Mouse (Mus musculus) liver, embryonic 16.5 days (tissue): Measurements from ENCODE around the gene Acot11. TPM values are rescaled to one million over a fixed set of nuclear protein-coding genes. Genes with fewer than 3 reads are reported as not detected.

Experiments used
- ATAC-seq: fragments of 200-750 bp; cut with Nextera tagmentation; 2 replicates; pipeline ENCODE4 v1.8.0; 2017; ENCODE audit warnings: low read depth, mild to moderate bottlenecking, moderate number of reproducible peaks, moderate library complexity
- H3K27ac ChIP-seq: fragments of 300-500 bp; sonication (generic); 2 replicates; pipeline ENCODE4 v1.5.1; 2014; ENCODE audit warnings: mild to moderate bottlenecking, low read length
- H3K27me3 ChIP-seq: fragments of 300-500 bp; sonication (generic); 2 replicates; pipeline ENCODE4 v1.6.1; 2014; ENCODE audit warnings: low read depth, low read length, mixed read lengths; ENCODE audit not compliant: control insufficient read depth, insufficient read depth
- H3K36me3 ChIP-seq: fragments of 300-500 bp; sonication (generic); 2 replicates; pipeline ENCODE4 v1.6.1; 2014; ENCODE audit warnings: mild to moderate bottlenecking; ENCODE audit not compliant: control insufficient read depth, insufficient read depth
- H3K4me1 ChIP-seq: fragments of 300-500 bp; sonication (generic); 2 replicates; pipeline ENCODE4 v1.6.1; 2014; ENCODE audit warnings: low read depth, low read length, mixed read lengths; ENCODE audit not compliant: control insufficient read depth
- H3K4me2 ChIP-seq: fragments of 300-500 bp; sonication (generic); 2 replicates; pipeline ENCODE4 v1.6.1; 2014; ENCODE audit warnings: low read depth, low read length, mixed read lengths
- H3K4me3 ChIP-seq: fragments of 300-500 bp; sonication (generic); 2 replicates; pipeline ENCODE4 v1.5.1; 2014; ENCODE audit warnings: low read depth, mild to moderate bottlenecking, low read length
- H3K9ac ChIP-seq: fragments of 300-500 bp; sonication (generic); 2 replicates; pipeline ENCODE4 v1.6.1; 2014; ENCODE audit warnings: low read depth, low read length
- H3K9me3 ChIP-seq: fragments of 300-500 bp; sonication (generic); replicated peaks from 2 replicates; pipeline ENCODE4 v1.6.1; 2016; ENCODE audit warnings: low read length; ENCODE audit not compliant: control insufficient read depth
- WGBS: fragments of 180-500 bp; shearing (Covaris S2); extraction: QIAGEN DNeasy Blood & Tissue Kit; methylation state at CpG from one replicate; pipeline ENCODE4 v1.1.7; 2014; ENCODE audit not compliant: insufficient replicate concordance; 5-methylcytosine and 5-hydroxymethylcytosine counted together
- polyA plus RNA-seq: library from polyadenylated mRNA; unstranded; fragments of >200 nt; fragmentation: Nextera tagmentation; extraction: Ambion mirVana; gene quantifications from 2 replicates; pipeline ENCODE4 v1.2.1, GENCODE M21; 2015

Acot11 gene
- polyA plus RNA-seq, 1 experiment from 2014 or later: 6.1 TPM

DNA sequence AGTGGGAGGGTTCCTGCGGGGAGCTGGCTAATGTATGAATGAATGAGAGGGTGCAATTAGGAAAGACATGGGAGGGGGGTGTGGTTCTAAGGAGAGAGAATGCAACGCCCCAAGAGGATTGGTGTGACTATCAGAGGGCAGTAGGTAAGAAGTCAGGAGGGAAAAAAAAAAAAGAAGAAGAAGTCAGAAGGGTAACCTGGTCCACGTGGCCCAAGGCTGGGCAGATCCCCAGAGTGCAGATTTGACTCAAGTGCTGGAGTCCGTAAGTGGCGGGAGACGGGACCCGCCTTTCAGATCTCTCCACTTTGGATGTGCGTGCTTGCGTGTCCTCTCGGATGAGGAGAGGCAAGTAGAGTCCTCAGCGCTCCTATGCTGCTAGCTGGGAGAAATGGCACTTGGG lies 16.2 kb downstream of the Acot11 start:
- no peak overlapping the region for H3K4me2 ChIP-seq
- no peak for ATAC-seq

DNA sequence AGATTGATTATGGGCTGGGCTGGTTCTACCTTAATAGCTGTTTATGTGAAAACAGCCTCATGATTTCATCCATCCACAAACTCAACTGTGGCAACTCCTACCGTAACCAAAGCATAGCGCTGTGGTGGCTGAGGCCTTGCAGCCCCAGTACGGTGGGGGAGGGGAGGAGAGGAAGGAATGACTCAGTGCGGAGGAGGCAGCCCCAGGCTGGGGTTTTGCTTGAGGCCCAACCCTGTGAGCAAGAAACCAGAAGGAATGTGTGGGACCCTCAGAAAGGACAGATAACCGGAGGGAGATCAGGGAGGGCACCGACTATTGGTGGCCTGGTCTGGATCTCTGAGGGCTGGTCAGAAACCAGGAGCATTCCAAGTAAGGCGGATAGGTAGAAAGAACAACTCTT lies 17.0 kb downstream of the Acot11 start:
- no peak overlapping the region for H3K9ac ChIP-seq
- no peak overlapping the region for H3K4me3 ChIP-seq
- H3K27me3 ChIP-seq: no peaks in the 10 kb centered on the region
- no peaks in the 10 kb centered on the region for H3K9me3 ChIP-seq
- no peaks in the 10 kb centered on the region for H3K36me3 ChIP-seq
- no peak for ATAC-seq
- 20% methylated on average over 7 of the region's 7 CpGs for WGBS
- H3K4me2 ChIP-seq: no peak overlapping the region
- peaks cover 30% of the 10 kb centered on the region for H3K4me1 ChIP-seq
- H3K27ac ChIP-seq: no peak overlapping the region

More for the DNA sequence above, 16.2 kb downstream of the Acot11 start:
- H3K36me3 ChIP-seq: no peaks in the 10 kb centered on the region
- no peak overlapping the region for H3K9ac ChIP-seq
- H3K4me1 ChIP-seq: peaks cover 37% of the 10 kb centered on the region
- no peaks in the 10 kb centered on the region for H3K9me3 ChIP-seq
- no peak overlapping the region for H3K27ac ChIP-seq
- H3K27me3 ChIP-seq: no peaks in the 10 kb centered on the region
- H3K4me3 ChIP-seq: no peak overlapping the region
- WGBS: 75% methylated on average over 11 of the region's 11 CpGs

GRCm38 (mm10) chr4:106785753-106786540 lies 18.9 kb downstream of the Acot11 start:
- Histone ChIP-seq H3K4me1 (peaks cover 12% of the 10 kb centered on the region), H3K27ac (peak overlapping the region; percentile 45; the same call in 1 of the 2 replicates), H3K27me3 (no peaks in the 10 kb centered on the region), H3K9ac (no peak overlapping the region), H3K4me2 (no peak overlapping the region), H3K9me3 (no peaks in the 10 kb centered on the region), H3K4me3 (no peak overlapping the region), H3K36me3 (no peaks in the 10 kb centered on the region)
- ATAC-seq: peak; percentile 49
- WGBS: 26% methylated on average over 4 of the region's 5 CpGs

- Histone ChIP-seq H3K4me2 (no peak overlapping the region), H3K4me3 (no peak overlapping the region), H3K9me3 (no peaks in the 10 kb centered on the region), H3K9ac (no peak overlapping the region), H3K27me3 (no peaks in the 10 kb centered on the region), H3K27ac (0 out of 2 replicates have a peak overlapping the region, but pooled peaks have one; percentile 25), H3K4me1 (peaks cover 8% of the 10 kb centered on the region), H3K36me3 (no peaks in the 10 kb centered on the region)
- 40% methylated on average over 7 of the region's 7 CpGs for WGBS
- no peak for ATAC-seq
Observed at GRCm38 (mm10) chr4:106785345-106785744, 19.5 kb downstream of the Acot11 start.

- H3K4me2 ChIP-seq: no peak overlapping the region
- H3K4me1 ChIP-seq: peaks cover 8% of the 10 kb centered on the region
- ATAC-seq: no peak
Observed at GRCm38 (mm10) chr4:106784806-106785205, 20.0 kb downstream of the Acot11 start.

DNA sequence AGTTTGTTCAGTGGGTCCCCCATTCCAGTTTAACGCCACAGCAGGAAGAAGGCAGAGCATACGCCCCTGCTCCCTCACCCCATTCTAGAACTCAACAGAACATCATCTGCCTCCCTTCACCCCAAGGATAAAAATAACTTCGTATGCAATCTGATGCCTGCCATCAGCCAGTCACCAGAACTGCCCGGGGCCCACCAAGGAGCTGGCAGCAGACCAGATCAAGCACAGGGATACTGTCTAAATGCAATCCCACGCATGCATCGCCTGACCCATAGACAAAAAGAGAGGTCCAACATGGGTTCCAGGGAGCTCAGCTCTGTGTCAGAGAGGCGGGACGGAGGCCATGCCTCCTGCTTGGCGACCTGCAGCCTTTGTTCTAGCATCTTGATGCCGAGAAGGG lies 21.7 kb downstream of the Acot11 start:
- Histone ChIP-seq H3K27ac (no peak overlapping the region), H3K4me1 (peaks cover 5% of the 10 kb centered on the region), H3K9ac (no peak overlapping the region), H3K27me3 (no peaks in the 10 kb centered on the region), H3K36me3 (no peaks in the 10 kb centered on the region), H3K4me2 (no peak overlapping the region), H3K9me3 (no peaks in the 10 kb centered on the region), H3K4me3 (no peak overlapping the region)
- ATAC-seq: no peak
- WGBS: 77% methylated on average over 10 of the region's 10 CpGs

More at GRCm38 (mm10) chr4:106784806-106785205, 20.0 kb downstream of the Acot11 start:
- no peak overlapping the region for H3K4me3 ChIP-seq
- 76% methylated on average over 7 of the region's 7 CpGs for WGBS
- no peak overlapping the region for H3K9ac ChIP-seq
- no peaks in the 10 kb centered on the region for H3K27me3 ChIP-seq
- no peak overlapping the region for H3K27ac ChIP-seq
- H3K36me3 ChIP-seq: no peaks in the 10 kb centered on the region
- H3K9me3 ChIP-seq: no peaks in the 10 kb centered on the region

GRCm38 (mm10) chr4:106780045-106780444 lies 24.8 kb downstream of the Acot11 start:
- Histone ChIP-seq H3K9me3 (no peaks in the 10 kb centered on the region), H3K36me3 (no peaks in the 10 kb centered on the region), H3K4me2 (no peak overlapping the region), H3K4me1 (no peaks in the 10 kb centered on the region; the same call in 1 of the 2 replicates), H3K9ac (no peak overlapping the region), H3K4me3 (no peak overlapping the region), H3K27me3 (no peaks in the 10 kb centered on the region), H3K27ac (no peak overlapping the region)
- 69% methylated on average over 3 of the region's 3 CpGs for WGBS
- no peak for ATAC-seq

- Histone ChIP-seq H3K9ac (no peak overlapping the region), H3K27ac (no peak overlapping the region), H3K4me2 (no peak overlapping the region), H3K27me3 (no peaks in the 10 kb centered on the region), H3K4me3 (no peak overlapping the region), H3K36me3 (no peaks in the 10 kb centered on the region), H3K9me3 (no peaks in the 10 kb centered on the region), H3K4me1 (no peaks in the 10 kb centered on the region; the same call in 1 of the 2 replicates)
- peak; percentile 73 for ATAC-seq
- WGBS: 73% methylated on average over 5 of the region's 5 CpGs
Observed at GRCm38 (mm10) chr4:106778116-106778788, 26.5 kb downstream of the Acot11 start.

DNA sequence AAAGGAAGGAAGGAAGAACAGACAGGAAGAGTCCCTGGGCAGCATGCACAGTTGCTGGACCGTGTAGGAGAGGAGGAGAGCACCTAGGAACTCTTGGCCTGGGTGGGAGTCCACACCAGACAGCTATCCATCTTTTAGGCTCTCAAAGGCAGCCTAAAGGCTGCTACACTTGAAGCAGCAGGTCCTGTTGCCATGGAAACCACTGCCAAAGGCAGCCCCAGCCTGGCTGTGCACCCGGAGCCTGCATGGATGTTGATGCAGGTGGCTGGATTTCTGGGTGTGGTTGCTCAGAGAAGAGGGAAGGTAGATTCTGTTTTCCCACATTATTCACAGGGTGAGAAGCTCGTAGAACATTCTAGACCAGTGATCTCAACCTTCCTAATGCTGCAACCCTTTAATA lies 27.8 kb downstream of the Acot11 start:
- Histone ChIP-seq H3K36me3 (no peaks in the 10 kb centered on the region), H3K27me3 (no peaks in the 10 kb centered on the region), H3K27ac (no peak overlapping the region), H3K4me2 (no peak overlapping the region), H3K4me1 (no peaks in the 10 kb centered on the region; the same call in 1 of the 2 replicates), H3K4me3 (no peak overlapping the region), H3K9ac (no peak overlapping the region), H3K9me3 (no peaks in the 10 kb centered on the region)
- no peak for ATAC-seq
- 49% methylated on average over 3 of the region's 3 CpGs for WGBS
